Mouse (Mus musculus): ENCODE data around the gene Cacna2d4.

DNA sequence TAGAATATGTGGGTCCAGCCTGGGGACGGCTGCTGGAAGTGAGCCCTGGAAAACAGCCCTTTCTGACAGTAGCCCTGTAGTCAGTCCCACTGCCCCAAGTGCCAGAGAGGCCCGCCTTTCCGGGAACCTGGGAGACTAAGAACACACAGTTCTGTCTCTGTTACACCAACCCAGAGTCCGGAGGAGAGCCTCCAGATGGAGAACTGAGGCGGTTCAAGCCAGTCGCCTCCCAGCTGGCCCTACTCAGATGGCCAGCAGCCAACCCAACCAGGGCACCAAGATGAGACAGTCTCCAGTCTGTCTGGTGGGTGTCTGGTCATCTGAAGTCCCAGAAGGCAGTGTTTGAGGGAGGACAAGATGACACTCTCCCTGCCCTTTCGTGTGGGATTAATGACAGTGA lies 85.4 kb downstream of the Cacna2d4 start:
- TF ChIP-seq CTCF (IDR thresholded peaks at IDR 0.05; ENCODE audit: low read depth) (no peak), EP300 (IDR thresholded peaks at IDR 0.05; ENCODE audit: low read depth) (no peak)

Data from liver, embryonic 14.5 days (tissue).